Mouse (Mus musculus): ENCODE measurements around the gene Chrne. TPM values are rescaled to one million over a fixed set of nuclear protein-coding genes. Genes with fewer than 3 reads are reported as not detected.

The Chrne gene
- not detected in 2 replicates for polyA plus RNA-seq (2014; fragmentation: Nextera tagmentation; extraction: Ambion mirVana)

DNA sequence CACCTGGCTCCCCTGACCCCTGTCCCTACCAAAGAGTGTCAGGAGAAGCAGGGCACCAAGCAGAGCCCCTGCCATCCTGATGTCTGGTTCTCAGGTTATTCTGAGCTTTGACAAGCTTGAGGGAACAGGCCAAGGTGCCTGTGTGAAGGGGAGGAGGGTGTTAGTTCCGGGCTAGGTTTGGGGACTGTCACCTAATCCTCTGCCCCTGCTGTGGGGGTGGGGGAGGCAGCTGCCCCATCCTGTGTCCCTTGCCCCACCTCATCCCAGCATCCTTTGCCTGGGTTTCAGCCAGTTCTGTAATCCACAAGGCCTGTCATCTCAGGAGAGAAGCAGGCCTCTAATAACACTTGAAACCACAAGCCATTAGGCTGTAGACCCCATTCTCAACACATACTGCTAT is at the start of gene Chrne:
Gene Chrne, minus strand, starts transcription at position 116 of the 400 bp plus-strand sequence.
- H3K9me3 ChIP-seq (ENCODE audit: control insufficient read depth, low read length): no peaks in the 10 kb centered on the region
- peaks cover 9% of the 10 kb centered on the region; the same call in 1 of the 2 replicates for H3K4me1 ChIP-seq (ENCODE audit: control insufficient read depth, insufficient read depth, low read length)
- H3K27ac ChIP-seq (ENCODE audit: low read depth, low read length): no peak within 1 kb of the TSS
- H3K36me3 ChIP-seq (ENCODE audit: control insufficient read depth, insufficient read depth, low read length): no peaks in the 10 kb centered on the region
- H3K9ac ChIP-seq (ENCODE audit: low read length): no peak within 1 kb of the TSS
- no peak within 1 kb of the TSS for H3K4me3 ChIP-seq (ENCODE audit: low read depth, low read length)
- ATAC-seq (ENCODE audit: low FRiP score) (no peak), DNase-seq (ENCODE audit: low spot score, missing footprints) (no peak)
- no peak within 1 kb of the TSS for H3K4me2 ChIP-seq
- peaks cover 3% of the 10 kb centered on the region for H3K27me3 ChIP-seq (ENCODE audit: control insufficient read depth, insufficient read depth, low read length)
- WGBS: 36% methylated on average over 1 of the region's 1 CpGs

DNA sequence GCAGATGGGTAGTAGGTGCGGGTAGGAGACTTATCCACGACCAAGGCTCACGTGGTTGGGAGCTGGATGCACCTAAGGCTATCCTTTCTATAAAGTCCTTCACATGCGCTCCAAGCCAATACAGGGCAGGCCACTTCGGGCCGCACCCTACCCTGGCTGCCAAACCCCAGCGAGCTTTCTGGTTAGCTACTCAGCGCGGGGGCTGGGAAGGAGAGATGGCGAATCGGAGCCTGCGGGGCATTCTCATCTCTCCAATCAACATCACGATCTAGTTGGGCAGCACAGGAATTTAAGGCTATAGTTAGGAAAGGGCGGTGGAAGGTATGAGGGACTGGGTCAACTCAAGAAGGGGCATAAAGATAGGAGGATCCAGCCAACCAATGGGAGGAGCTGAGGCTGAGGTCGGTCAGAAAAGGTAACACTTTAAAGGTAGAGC is 49.3 kb upstream of the Chrne start:
- WGBS: 2% methylated on average over 15 of the region's 15 CpGs
- Histone ChIP-seq H3K4me2 (peak overlapping the region; percentile 97), H3K9ac (ENCODE audit: low read length) (peak overlapping the region; percentile 53; the same call in 1 of the 2 replicates), H3K27ac (ENCODE audit: low read depth, low read length) (peak overlapping the region; percentile 55; the same call in 1 of the 2 replicates), H3K4me3 (ENCODE audit: low read depth, low read length) (peak overlapping the region; percentile 58), H3K36me3 (ENCODE audit: control insufficient read depth, insufficient read depth, low read length) (peaks cover 11% of the 10 kb centered on the region), H3K27me3 (ENCODE audit: control insufficient read depth, insufficient read depth, low read length) (no peaks in the 10 kb centered on the region), H3K9me3 (ENCODE audit: control insufficient read depth, low read length) (no peaks in the 10 kb centered on the region), H3K4me1 (ENCODE audit: control insufficient read depth, insufficient read depth, low read length) (peaks cover 19% of the 10 kb centered on the region)
- ATAC-seq (ENCODE audit: low FRiP score): peak; percentile 47
- peak; percentile 97 for DNase-seq (ENCODE audit: low spot score, missing footprints)

DNA sequence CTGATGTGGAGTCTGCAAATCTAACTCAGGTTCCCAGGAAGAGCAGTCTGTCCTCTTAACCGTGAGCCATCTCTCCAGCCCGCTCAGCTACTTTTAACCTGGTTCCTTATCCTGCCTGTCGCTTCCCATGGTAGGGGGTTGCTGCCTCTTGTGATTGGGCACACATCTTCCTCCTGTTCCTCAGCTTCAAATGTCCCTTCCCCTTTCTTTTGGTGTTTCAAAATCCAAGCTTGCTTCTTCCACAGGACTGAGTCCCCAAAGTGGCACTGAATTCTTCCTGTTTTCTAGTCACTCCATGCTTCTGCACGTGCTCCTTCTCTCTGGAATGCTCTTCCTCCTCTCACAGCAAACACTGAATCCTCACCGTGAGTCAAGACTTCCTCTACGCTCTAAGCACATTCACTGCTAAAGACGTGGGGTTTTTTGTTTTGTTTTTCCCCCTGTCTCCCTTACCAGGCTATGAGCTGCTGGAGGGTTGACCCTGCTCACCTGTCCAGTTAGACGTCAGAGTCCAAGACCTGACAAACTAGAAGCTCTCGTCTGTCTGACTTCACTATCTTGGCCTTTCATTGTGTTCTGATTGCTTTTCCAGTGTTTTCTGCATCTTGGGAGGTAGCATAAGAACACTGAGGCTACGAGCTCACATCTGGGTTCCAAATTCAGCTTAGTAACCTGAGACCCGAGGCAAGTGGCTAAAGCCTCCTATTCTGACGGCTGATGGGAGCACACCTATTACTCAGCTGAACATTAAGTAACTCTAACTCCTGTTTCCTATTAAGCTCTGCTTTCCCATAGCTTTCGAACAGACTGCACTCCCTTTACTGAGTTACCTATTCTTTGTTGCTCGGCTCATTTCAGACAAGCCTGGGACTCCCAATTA is 48.5 kb upstream of the Chrne start:
- WGBS: 79% methylated on average over 14 of the region's 14 CpGs
- Histone ChIP-seq H3K4me3 (ENCODE audit: low read depth, low read length) (peak overlapping the region; percentile 58; the same call in 1 of the 2 replicates), H3K27me3 (ENCODE audit: control insufficient read depth, insufficient read depth, low read length) (no peaks in the 10 kb centered on the region), H3K9ac (ENCODE audit: low read length) (peak overlapping the region; percentile 53; the same call in 1 of the 2 replicates), H3K9me3 (ENCODE audit: control insufficient read depth, low read length) (no peaks in the 10 kb centered on the region), H3K27ac (ENCODE audit: low read depth, low read length) (no peak overlapping the region), H3K36me3 (ENCODE audit: control insufficient read depth, insufficient read depth, low read length) (peaks cover 16% of the 10 kb centered on the region), H3K4me1 (ENCODE audit: control insufficient read depth, insufficient read depth, low read length) (peaks cover 19% of the 10 kb centered on the region), H3K4me2 (peak overlapping the region; percentile 97)
- DNase-seq (ENCODE audit: low spot score, missing footprints) (no peak), ATAC-seq (ENCODE audit: low FRiP score) (no peak)

DNA sequence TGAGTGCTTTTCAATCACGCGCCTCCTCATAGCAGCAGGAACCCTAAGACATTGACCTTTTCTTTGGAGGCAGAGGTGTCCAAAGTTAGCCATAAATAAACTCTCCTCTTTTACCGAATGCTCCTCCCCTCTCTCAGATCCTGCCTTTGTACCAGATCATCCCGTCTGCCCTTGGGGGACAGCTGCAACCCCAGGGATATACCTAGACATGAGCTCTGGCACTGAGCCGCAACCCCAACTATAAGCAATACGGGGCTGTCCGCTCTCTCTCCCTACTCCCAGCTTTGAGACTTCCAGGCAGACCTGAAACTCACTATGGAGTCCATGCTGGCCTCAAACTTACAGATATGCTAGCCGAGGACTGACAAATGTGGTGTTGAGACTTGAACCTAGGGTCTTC is 47.7 kb upstream of the Chrne start:
- no peaks in the 10 kb centered on the region for H3K27me3 ChIP-seq (ENCODE audit: control insufficient read depth, insufficient read depth, low read length)
- peaks cover 19% of the 10 kb centered on the region for H3K4me1 ChIP-seq (ENCODE audit: control insufficient read depth, insufficient read depth, low read length)
- no peak overlapping the region for H3K4me3 ChIP-seq (ENCODE audit: low read depth, low read length)
- no peak for ATAC-seq (ENCODE audit: low FRiP score)
- DNase-seq (ENCODE audit: low spot score, missing footprints): no peak
- H3K9ac ChIP-seq (ENCODE audit: low read length): no peak overlapping the region
- 96% methylated on average over 8 of the region's 8 CpGs for WGBS
- no peak overlapping the region for H3K27ac ChIP-seq (ENCODE audit: low read depth, low read length)
- no peak overlapping the region for H3K4me2 ChIP-seq
- H3K9me3 ChIP-seq (ENCODE audit: control insufficient read depth, low read length): no peaks in the 10 kb centered on the region
- H3K36me3 ChIP-seq (ENCODE audit: control insufficient read depth, insufficient read depth, low read length): peaks cover 15% of the 10 kb centered on the region

DNA sequence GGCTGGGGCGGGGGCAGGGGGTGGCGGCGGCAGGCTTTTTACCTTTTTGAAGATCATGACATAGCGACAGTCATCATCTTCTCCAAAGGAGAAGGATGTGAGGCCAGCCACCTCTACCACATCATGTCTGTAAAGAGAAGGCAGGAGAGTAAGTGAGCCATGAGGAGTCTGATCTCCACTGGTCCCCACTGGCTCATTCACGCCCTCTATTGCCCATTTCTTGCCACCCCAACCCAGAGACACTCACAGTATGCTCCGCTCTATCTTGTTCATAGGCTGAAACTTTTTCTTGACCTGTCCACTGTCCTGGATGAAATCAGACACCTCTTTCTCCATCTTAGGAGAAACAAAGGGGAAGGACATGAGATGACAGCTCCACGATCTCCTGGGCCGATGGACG is 45.7 kb upstream of the Chrne start:
- no peak for DNase-seq (ENCODE audit: low spot score, missing footprints)

DNA sequence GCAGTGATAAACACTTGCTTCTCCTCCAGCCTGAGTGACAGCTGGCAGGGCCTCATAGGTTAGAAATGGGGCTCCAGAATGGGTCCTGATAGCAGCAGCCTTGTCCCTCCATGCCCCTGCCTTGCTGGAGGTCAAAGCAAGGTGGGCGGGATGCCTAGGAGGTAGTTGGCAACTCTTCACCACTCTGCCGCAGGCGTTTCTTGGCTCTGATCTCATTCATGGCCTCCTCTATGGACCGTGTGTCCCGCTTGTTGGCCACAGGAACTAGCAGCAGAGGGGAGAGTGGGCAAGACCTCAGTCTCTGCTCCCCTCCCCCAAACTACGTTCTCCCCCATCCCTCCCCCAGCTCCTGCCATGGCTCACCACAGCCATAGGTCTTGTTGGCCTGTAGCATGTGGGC is 44.9 kb upstream of the Chrne start:
- H3K27ac ChIP-seq (ENCODE audit: low read depth, low read length): no peak overlapping the region
- H3K9ac ChIP-seq (ENCODE audit: low read length): no peak overlapping the region
- H3K27me3 ChIP-seq (ENCODE audit: control insufficient read depth, insufficient read depth, low read length): no peaks in the 10 kb centered on the region
- no peak overlapping the region for H3K4me2 ChIP-seq
- H3K4me1 ChIP-seq (ENCODE audit: control insufficient read depth, insufficient read depth, low read length): peaks cover 7% of the 10 kb centered on the region; the same call in 1 of the 2 replicates
- DNase-seq (ENCODE audit: low spot score, missing footprints) (no peak), ATAC-seq (ENCODE audit: low FRiP score) (no peak)
- H3K9me3 ChIP-seq (ENCODE audit: control insufficient read depth, low read length): no peaks in the 10 kb centered on the region
- peaks cover 14% of the 10 kb centered on the region for H3K36me3 ChIP-seq (ENCODE audit: control insufficient read depth, insufficient read depth, low read length)
- no peak overlapping the region for H3K4me3 ChIP-seq (ENCODE audit: low read depth, low read length)
- WGBS: 95% methylated on average over 6 of the region's 6 CpGs

More for the DNA sequence above, 45.7 kb upstream of the Chrne start:
- H3K27me3 ChIP-seq (ENCODE audit: control insufficient read depth, insufficient read depth, low read length): no peaks in the 10 kb centered on the region
- no peak overlapping the region for H3K9ac ChIP-seq (ENCODE audit: low read length)
- no peak overlapping the region for H3K4me3 ChIP-seq (ENCODE audit: low read depth, low read length)
- ATAC-seq (ENCODE audit: low FRiP score): no peak
- H3K9me3 ChIP-seq (ENCODE audit: control insufficient read depth, low read length): no peaks in the 10 kb centered on the region
- no peak overlapping the region for H3K27ac ChIP-seq (ENCODE audit: low read depth, low read length)
- WGBS: 95% methylated on average over 9 of the region's 9 CpGs
- peaks cover 14% of the 10 kb centered on the region for H3K36me3 ChIP-seq (ENCODE audit: control insufficient read depth, insufficient read depth, low read length)
- no peak overlapping the region for H3K4me2 ChIP-seq
- H3K4me1 ChIP-seq (ENCODE audit: control insufficient read depth, insufficient read depth, low read length): peaks cover 7% of the 10 kb centered on the region; the same call in 1 of the 2 replicates

DNA sequence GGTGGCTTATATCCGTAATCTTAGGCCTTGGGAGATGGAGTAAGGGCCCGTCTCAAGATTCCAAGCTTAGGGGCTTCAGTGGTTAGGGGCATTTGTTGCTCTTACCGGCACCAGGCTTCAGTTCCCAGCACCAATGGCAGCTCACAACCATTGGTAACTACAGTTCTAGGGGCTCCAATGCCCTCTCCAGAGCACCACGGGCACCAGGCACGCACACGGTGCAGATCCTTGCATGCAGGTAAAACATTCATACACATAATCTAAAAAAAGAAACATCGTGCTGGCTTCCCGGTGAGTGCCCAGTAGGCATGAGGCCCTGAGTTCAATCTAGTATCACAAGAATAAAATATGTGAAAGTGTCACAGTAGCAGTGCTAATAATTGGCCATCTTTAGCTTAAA is 44.1 kb upstream of the Chrne start:
- peaks cover 14% of the 10 kb centered on the region for H3K36me3 ChIP-seq (ENCODE audit: control insufficient read depth, insufficient read depth, low read length)
- 90% methylated on average over 8 of the region's 8 CpGs for WGBS
- H3K4me2 ChIP-seq: no peak overlapping the region
- ATAC-seq (ENCODE audit: low FRiP score): no peak
- no peak for DNase-seq (ENCODE audit: low spot score, missing footprints)
- H3K27me3 ChIP-seq (ENCODE audit: control insufficient read depth, insufficient read depth, low read length): no peaks in the 10 kb centered on the region
- no peak overlapping the region for H3K9ac ChIP-seq (ENCODE audit: low read length)
- H3K27ac ChIP-seq (ENCODE audit: low read depth, low read length): no peak overlapping the region
- H3K9me3 ChIP-seq (ENCODE audit: control insufficient read depth, low read length): no peaks in the 10 kb centered on the region
- H3K4me3 ChIP-seq (ENCODE audit: low read depth, low read length): no peak overlapping the region
- peaks cover 5% of the 10 kb centered on the region; the same call in 1 of the 2 replicates for H3K4me1 ChIP-seq (ENCODE audit: control insufficient read depth, insufficient read depth, low read length)

DNA sequence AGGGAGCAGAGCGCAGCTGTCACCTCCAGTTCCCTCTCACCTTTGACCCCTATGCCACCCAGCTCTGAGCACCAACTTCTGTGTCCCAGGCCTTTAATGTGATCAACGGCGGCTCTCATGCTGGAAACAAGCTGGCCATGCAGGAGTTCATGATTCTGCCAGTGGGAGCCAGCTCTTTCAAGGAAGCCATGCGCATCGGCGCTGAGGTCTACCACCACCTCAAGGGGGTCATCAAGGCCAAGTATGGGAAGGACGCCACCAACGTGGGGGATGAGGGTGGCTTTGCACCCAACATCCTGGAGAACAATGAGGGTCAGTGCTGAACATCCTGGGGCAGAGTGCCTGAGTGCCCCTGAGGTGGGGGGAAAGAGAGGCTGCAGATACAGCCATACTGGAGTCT is 41.6 kb upstream of the Chrne start:
- Histone ChIP-seq H3K9ac (ENCODE audit: low read length) (no peak overlapping the region), H3K27ac (ENCODE audit: low read depth, low read length) (no peak overlapping the region), H3K4me3 (ENCODE audit: low read depth, low read length) (no peak overlapping the region), H3K36me3 (ENCODE audit: control insufficient read depth, insufficient read depth, low read length) (peaks cover 14% of the 10 kb centered on the region), H3K9me3 (ENCODE audit: control insufficient read depth, low read length) (no peaks in the 10 kb centered on the region), H3K27me3 (ENCODE audit: control insufficient read depth, insufficient read depth, low read length) (no peaks in the 10 kb centered on the region), H3K4me2 (no peak overlapping the region), H3K4me1 (ENCODE audit: control insufficient read depth, insufficient read depth, low read length) (peaks cover 16% of the 10 kb centered on the region)
- WGBS: 86% methylated on average over 8 of the region's 8 CpGs
- ATAC-seq (ENCODE audit: low FRiP score) (no peak), DNase-seq (ENCODE audit: low spot score, missing footprints) (no peak)

DNA sequence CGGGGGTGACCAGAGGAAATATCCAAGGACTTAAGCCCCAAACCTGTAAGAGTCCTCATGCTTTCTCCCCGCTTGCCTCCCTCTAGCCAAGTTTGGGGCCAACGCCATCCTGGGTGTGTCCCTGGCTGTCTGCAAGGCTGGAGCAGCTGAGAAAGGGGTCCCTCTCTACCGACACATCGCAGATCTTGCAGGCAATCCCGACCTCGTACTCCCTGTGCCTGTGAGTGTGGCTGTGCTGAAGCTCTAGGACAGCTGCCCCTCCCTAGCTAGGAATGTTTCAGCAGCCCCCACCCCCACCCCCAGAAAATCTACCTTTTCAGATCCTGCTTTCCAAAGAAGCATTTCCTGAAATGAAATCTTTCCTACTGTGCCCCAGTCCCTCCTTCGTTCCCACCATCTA is 39.9 kb upstream of the Chrne start:
- Histone ChIP-seq H3K4me2 (no peak overlapping the region), H3K9me3 (ENCODE audit: control insufficient read depth, low read length) (no peaks in the 10 kb centered on the region), H3K9ac (ENCODE audit: low read length) (no peak overlapping the region), H3K4me3 (ENCODE audit: low read depth, low read length) (no peak overlapping the region), H3K4me1 (ENCODE audit: control insufficient read depth, insufficient read depth, low read length) (peaks cover 21% of the 10 kb centered on the region), H3K36me3 (ENCODE audit: control insufficient read depth, insufficient read depth, low read length) (peaks cover 5% of the 10 kb centered on the region; the same call in 1 of the 2 replicates), H3K27me3 (ENCODE audit: control insufficient read depth, insufficient read depth, low read length) (no peaks in the 10 kb centered on the region), H3K27ac (ENCODE audit: low read depth, low read length) (no peak overlapping the region)
- WGBS: 82% methylated on average over 8 of the region's 8 CpGs
- DNase-seq (ENCODE audit: low spot score, missing footprints) (no peak), ATAC-seq (ENCODE audit: low FRiP score) (no peak)
